Mouse (Mus musculus) liver, embryonic 13.5 days (tissue): Measurements from ENCODE around the gene Vpreb2. TPM values are rescaled to one million over a fixed set of nuclear protein-coding genes. Genes with fewer than 3 reads are reported as not detected.
A peak's percentile ranks its signal among the peaks of the same experiment; 100 is the strongest.

Experiments used
- ATAC-seq: fragments of 200-750 bp; cut with Nextera tagmentation; 2 replicates; pipeline ENCODE4 v1.8.0; 2017; ENCODE audit warnings: low read depth, mild to moderate bottlenecking, moderate number of reproducible peaks, moderate library complexity
- DNase-seq: peaks from one replicate; pipeline ENCODE4 v3.0.0; 2022
- H3K27ac ChIP-seq: fragments of 300-500 bp; sonication (generic); 2 replicates; pipeline ENCODE4 v1.5.1; 2015; ENCODE audit warnings: moderate library complexity, mild to moderate bottlenecking, inconsistent platforms
- H3K27me3 ChIP-seq: fragments of 300-500 bp; sonication (generic); 2 replicates; pipeline ENCODE4 v1.6.1; 2015; ENCODE audit warnings: mild to moderate bottlenecking, inconsistent platforms
- H3K36me3 ChIP-seq: fragments of 300-500 bp; sonication (generic); 2 replicates; pipeline ENCODE4 v1.6.1; 2015; ENCODE audit warnings: mild to moderate bottlenecking, inconsistent platforms
- H3K4me1 ChIP-seq: fragments of 300-500 bp; sonication (generic); replicated peaks from 2 replicates; pipeline ENCODE4 v1.6.1; 2015; ENCODE audit warnings: inconsistent platforms
- H3K4me2 ChIP-seq: fragments of 300-500 bp; sonication (generic); 2 replicates; pipeline ENCODE4 v1.6.1; 2015; ENCODE audit warnings: inconsistent platforms, mild to moderate bottlenecking, moderate library complexity
- H3K4me3 ChIP-seq: fragments of 300-500 bp; sonication (generic); replicated peaks from 2 replicates; pipeline ENCODE4 v1.5.1; 2015; ENCODE audit warnings: mild to moderate bottlenecking, inconsistent platforms
- H3K9ac ChIP-seq: fragments of 300-500 bp; sonication (generic); 2 replicates; pipeline ENCODE4 v1.6.1; 2015; ENCODE audit warnings: mild to moderate bottlenecking, inconsistent platforms
- H3K9me3 ChIP-seq: fragments of 300-500 bp; sonication (generic); replicated peaks from 2 replicates; pipeline ENCODE4 v1.6.1; 2016; ENCODE audit warnings: inconsistent platforms
- WGBS: fragments of 180-500 bp; shearing (Covaris S2); methylation state at CpG from one replicate; pipeline ENCODE4 v1.1.7; 2015; ENCODE audit not compliant: insufficient replicate concordance; 5-methylcytosine and 5-hydroxymethylcytosine counted together
- polyA plus RNA-seq: library from polyadenylated mRNA; unstranded; fragments of >200 nt; fragmentation: Nextera tagmentation; extraction: Ambion mirVana; gene quantifications from 2 replicates; pipeline ENCODE4 v1.2.1, GENCODE M21; 2015

Gene Vpreb2
- 0.30 TPM in 1 of 2 replicates, not detected in the other for polyA plus RNA-seq

DNA sequence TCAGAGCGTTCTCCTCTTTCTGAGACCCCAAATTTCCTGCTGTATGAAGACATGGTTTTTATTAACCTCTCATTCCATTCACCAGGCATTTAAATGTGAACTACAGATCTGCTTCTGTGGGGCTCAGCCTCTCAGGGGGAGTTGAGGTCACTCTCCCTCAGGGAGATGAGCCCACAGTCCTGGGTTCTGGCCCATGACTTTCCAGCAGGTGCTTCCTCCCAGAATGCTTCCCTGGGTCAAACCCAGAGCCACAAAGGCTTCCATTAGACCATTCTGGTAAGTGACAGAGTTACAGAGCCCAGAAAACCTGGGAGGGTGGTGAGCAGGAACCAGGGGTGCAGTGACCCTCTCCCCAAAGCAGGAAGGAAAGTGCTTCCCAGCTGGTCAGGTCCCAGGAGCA lies at the start of gene Vpreb2:
Gene Vpreb2, plus strand, starts transcription at position 301 of the 400 bp plus-strand sequence.
- no peak within 1 kb of the TSS for H3K9ac ChIP-seq
- no peaks in the 10 kb centered on the region for H3K9me3 ChIP-seq
- no peak within 1 kb of the TSS for H3K4me3 ChIP-seq
- 0 out of 2 replicates have a peak, but pooled peaks cover 3% of the 10 kb centered on the region for H3K27me3 ChIP-seq
- no peak within 1 kb of the TSS for H3K4me2 ChIP-seq
- no peak for DNase-seq
- ATAC-seq = no peak
- WGBS = 58% methylated on average over 1 of the region's 1 CpGs
- H3K27ac ChIP-seq = no peak within 1 kb of the TSS
- peaks cover 8% of the 10 kb centered on the region for H3K4me1 ChIP-seq
- H3K36me3 ChIP-seq = no peaks in the 10 kb centered on the region

DNA sequence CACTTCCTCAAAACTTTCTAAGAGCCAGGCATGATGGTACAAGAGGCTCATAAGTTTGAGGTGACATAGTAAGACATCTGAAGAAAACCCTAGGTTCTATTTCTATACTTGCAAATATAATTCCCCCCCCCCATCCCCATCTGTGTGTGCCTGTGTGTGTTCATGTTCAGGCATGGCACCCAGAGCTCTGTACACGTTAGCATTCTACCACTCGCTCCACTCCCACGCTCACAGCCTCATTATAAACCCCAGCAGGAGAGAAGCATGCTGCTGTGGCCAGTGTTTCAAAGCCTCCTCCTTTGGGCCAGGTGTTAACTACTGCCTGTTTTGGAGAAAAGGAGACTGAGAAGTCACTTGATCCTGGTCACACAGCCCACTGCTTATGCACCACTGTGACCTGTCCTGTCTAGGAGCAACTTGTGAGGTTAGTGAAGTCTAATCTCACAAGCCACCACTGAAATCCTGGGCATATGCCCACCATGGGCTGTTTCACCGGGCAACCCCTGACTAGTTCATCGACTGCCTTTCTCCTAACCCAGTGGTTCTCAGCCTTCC lies 48.2 kb upstream of the Vpreb2 start:
- no peak overlapping the region for H3K4me2 ChIP-seq
- WGBS = 75% methylated on average over 5 of the region's 5 CpGs

DNA sequence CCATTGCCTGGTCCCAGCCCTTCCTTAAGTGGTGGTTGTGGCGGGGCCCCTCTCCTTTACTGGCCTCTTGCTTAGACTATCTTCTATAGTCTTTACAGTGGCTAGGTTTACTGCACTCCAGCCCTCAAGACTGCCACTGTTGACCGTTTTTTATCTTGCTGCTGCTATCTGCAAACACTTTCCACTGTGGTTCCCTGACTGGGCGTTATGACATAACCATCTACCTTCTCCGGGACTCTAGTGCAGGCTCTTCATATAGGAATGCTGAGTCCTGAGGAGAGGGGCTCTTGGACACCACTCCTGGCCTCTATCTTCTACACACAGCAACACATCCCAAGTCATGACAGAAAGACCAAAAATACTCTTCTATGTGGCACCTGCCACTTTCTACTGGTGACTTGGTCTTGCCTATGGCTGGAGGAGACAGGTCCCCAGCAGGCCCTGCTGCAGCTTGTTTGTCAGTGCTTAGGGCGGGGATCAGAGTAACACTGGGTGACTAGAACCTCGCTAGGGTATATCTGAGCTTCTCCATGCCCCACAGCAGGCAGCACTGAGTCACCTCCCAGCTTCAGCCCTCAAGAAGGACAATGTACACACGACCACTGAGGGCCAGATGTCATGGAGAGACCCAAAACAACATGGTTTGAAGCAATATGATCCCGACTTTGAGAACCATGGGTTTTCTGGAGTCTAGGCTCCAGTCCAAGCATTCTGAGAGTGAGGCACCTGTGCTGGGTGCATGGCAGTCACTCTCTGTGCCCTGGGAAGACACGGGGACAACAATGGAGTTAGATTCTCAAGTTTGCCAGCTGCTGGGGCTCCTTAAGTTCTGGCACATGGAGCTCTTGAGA lies 46.4 kb upstream of the Vpreb2 start:
- H3K9ac ChIP-seq = peak overlapping the region; percentile 34
- 27% methylated on average over 9 of the region's 9 CpGs for WGBS
- no peak overlapping the region for H3K4me2 ChIP-seq
- no peaks in the 10 kb centered on the region for H3K27me3 ChIP-seq
- DNase-seq (peak; percentile 29), ATAC-seq (peak; percentile 76)
- peaks cover 60% of the 10 kb centered on the region for H3K4me1 ChIP-seq
- H3K36me3 ChIP-seq = no peaks in the 10 kb centered on the region
- no peak overlapping the region for H3K4me3 ChIP-seq
- no peaks in the 10 kb centered on the region for H3K9me3 ChIP-seq
- peak overlapping the region; percentile 87 for H3K27ac ChIP-seq

More for the DNA sequence above, 48.2 kb upstream of the Vpreb2 start:
- peaks cover 54% of the 10 kb centered on the region for H3K4me1 ChIP-seq
- H3K9me3 ChIP-seq = no peaks in the 10 kb centered on the region
- DNase-seq (no peak), ATAC-seq (no peak)
- H3K27me3 ChIP-seq = no peaks in the 10 kb centered on the region
- H3K27ac ChIP-seq = 0 out of 2 replicates have a peak overlapping the region, but pooled peaks have one; percentile 29
- no peak overlapping the region for H3K9ac ChIP-seq
- no peaks in the 10 kb centered on the region for H3K36me3 ChIP-seq
- H3K4me3 ChIP-seq = no peak overlapping the region

DNA sequence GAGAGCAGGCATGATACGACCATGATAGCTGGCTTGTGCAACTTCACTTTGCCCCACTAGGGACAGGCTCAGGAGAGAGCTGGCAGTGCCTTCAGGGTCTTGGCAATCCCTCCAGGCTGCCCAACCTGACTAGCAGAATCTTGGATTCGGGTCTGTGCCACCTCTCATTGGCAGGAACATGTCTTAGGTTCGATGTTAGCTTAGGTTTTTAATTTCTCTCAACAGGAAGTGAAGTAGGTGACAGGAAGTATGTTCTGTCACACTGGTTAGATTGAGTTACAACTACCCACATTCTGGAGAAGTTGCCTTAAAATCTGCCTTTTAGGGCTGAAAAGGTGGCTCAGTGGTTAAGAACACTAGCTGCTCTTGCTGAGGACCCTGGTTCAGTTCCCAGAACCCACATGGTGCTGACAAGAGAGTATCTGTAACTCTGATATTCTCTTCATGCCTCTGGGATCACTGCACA lies 45.8 kb upstream of the Vpreb2 start:
- no peak overlapping the region for H3K4me2 ChIP-seq
- DNase-seq = no peak
- H3K36me3 ChIP-seq = no peaks in the 10 kb centered on the region
- peak overlapping the region; percentile 87 for H3K27ac ChIP-seq
- H3K27me3 ChIP-seq = no peaks in the 10 kb centered on the region
- H3K9ac ChIP-seq = peak overlapping the region; percentile 34
- no peaks in the 10 kb centered on the region for H3K9me3 ChIP-seq
- WGBS = 27% methylated on average over 3 of the region's 3 CpGs
- H3K4me1 ChIP-seq = peaks cover 60% of the 10 kb centered on the region
- H3K4me3 ChIP-seq = no peak overlapping the region
- ATAC-seq = no peak

DNA sequence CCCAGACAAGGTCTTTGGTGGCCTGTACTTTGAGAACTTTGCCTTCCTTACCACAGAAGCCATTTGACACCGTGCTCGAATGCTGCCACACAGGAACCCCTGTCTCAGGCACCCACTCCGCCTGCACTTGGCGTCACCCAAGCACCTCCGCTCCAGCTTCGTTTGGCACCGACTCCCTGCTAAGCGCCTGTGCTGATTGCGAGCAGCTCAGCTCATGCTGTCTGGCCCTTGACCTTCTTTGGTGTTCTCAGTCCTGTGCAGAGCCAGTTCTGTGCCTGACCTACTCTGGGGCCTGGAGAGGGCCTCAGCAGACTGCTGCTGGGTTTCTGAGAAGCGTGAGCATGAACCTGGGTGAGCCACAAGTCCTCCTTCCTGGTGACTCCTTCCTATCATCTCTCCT lies 43.5 kb upstream of the Vpreb2 start:
- Histone ChIP-seq H3K4me3 (no peak overlapping the region), H3K4me1 (peaks cover 59% of the 10 kb centered on the region), H3K9ac (no peak overlapping the region), H3K36me3 (no peaks in the 10 kb centered on the region), H3K4me2 (no peak overlapping the region), H3K9me3 (no peaks in the 10 kb centered on the region), H3K27me3 (no peaks in the 10 kb centered on the region), H3K27ac (peak overlapping the region; percentile 47)
- DNase-seq (no peak), ATAC-seq (no peak)
- WGBS = 75% methylated on average over 10 of the region's 10 CpGs

DNA sequence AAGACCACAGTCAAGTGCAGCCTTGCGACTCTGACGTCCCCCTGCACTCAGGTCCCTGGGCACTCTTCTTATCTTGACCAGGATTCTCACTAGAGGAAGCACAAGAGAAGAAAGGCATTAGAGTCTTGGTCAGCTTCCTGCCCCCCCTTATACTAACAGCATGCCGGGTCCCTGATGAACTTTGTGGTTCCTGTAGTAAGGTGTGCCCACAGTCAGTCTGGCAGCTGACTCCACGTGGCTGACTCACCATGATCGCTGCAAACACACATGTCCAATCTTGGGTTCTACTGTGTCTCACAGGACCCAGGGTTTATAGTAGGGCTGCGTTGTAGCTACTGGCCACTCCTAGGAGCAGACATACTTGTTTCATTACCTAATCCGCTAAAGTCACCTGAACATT lies 42.0 kb upstream of the Vpreb2 start:
- Histone ChIP-seq H3K4me3 (no peak overlapping the region), H3K4me1 (peaks cover 52% of the 10 kb centered on the region), H3K9ac (peak overlapping the region; percentile 20; the same call in 1 of the 2 replicates), H3K27ac (peak overlapping the region; percentile 85), H3K4me2 (peak overlapping the region; percentile 44; the same call in 1 of the 2 replicates), H3K9me3 (no peaks in the 10 kb centered on the region), H3K36me3 (no peaks in the 10 kb centered on the region), H3K27me3 (no peaks in the 10 kb centered on the region)
- WGBS = 25% methylated on average over 7 of the region's 7 CpGs
- no peak for ATAC-seq
- no peak for DNase-seq

DNA sequence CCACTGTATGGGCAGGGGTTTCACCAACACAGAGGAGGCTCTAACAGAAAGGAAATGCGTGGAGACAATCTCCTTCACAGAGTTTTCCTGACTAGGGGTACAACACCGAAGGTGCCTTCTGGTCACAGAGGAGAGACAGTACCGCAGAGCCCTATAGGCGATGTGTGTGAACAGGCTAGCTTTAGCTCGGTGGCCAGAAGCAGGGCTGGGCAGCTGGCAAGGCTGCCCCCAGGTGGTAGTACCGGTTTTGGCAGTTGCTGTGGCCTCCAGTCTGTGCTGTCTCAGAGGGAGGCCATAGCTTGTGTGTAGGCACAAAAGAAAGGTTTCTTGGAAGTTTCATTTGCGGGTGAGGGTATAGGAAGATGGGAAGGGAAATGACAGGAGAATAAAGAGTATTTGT lies 41.4 kb upstream of the Vpreb2 start:
- peak overlapping the region; percentile 20; the same call in 1 of the 2 replicates for H3K9ac ChIP-seq
- no peaks in the 10 kb centered on the region for H3K9me3 ChIP-seq
- peak overlapping the region; percentile 44 for H3K4me2 ChIP-seq
- WGBS = 5% methylated on average over 7 of the region's 7 CpGs
- DNase-seq (peak; percentile 80), ATAC-seq (peak; percentile 89)
- peaks cover 45% of the 10 kb centered on the region for H3K4me1 ChIP-seq
- H3K4me3 ChIP-seq = no peak overlapping the region
- peak overlapping the region; percentile 85 for H3K27ac ChIP-seq
- no peaks in the 10 kb centered on the region for H3K36me3 ChIP-seq
- no peaks in the 10 kb centered on the region for H3K27me3 ChIP-seq

DNA sequence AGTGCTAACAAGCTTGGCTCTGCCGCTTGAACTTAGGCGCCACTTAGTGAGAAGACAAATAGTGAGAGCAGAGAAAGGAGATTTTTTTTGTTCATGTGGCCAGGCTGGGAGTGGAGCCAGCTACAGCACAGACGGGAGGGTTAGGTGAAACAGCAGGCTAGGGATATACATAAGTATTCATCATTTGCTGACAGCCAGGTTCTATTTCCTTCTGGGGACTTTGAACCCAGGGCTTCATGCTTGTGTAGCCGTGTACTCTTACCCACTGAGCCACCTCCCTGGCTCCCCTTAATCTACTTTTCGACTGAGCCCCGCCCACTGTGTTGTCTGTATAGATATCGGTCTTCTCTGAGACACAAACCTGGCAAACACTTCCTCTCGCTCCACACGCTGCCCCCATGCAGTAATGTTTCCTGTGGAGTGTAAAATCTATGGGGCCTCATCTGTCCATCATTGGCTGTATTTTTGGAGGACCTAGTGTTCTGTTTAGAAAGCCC lies 40.9 kb upstream of the Vpreb2 start:
- H3K4me2 ChIP-seq = peak overlapping the region; percentile 44
- H3K4me1 ChIP-seq = peaks cover 40% of the 10 kb centered on the region
- ATAC-seq (peak; percentile 88), DNase-seq (peak; percentile 68)
- no peaks in the 10 kb centered on the region for H3K27me3 ChIP-seq
- peak overlapping the region; percentile 20; the same call in 1 of the 2 replicates for H3K9ac ChIP-seq
- WGBS = 19% methylated on average over 9 of the region's 9 CpGs
- no peaks in the 10 kb centered on the region for H3K36me3 ChIP-seq
- no peak overlapping the region; the same call in 1 of the 2 replicates for H3K4me3 ChIP-seq
- H3K27ac ChIP-seq = peak overlapping the region; percentile 85
- H3K9me3 ChIP-seq = no peaks in the 10 kb centered on the region

DNA sequence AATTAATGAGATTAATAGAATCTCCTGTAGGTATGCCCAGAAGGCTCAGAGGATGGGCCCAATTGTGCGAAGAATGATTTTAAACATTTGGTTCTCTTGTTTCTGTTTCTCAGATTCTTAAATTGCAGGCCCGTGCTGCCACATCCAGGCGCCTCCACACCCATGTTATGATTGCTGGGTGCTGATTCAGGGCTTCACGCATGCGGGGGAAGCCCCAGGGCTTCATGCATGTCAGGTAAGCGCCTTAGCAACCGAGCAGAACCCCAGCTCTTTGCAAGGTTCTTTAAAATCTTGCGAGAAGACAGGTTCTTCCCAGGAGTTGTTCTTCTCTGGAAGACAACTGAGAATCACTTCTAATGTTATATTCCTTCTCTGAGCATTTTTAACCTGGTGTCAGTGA lies 36.8 kb upstream of the Vpreb2 start:
- DNase-seq (no peak), ATAC-seq (no peak)
- peaks cover 15% of the 10 kb centered on the region for H3K4me1 ChIP-seq
- H3K9me3 ChIP-seq = no peaks in the 10 kb centered on the region
- H3K27me3 ChIP-seq = no peaks in the 10 kb centered on the region
- WGBS = 60% methylated on average over 8 of the region's 8 CpGs
- no peak overlapping the region for H3K9ac ChIP-seq
- H3K36me3 ChIP-seq = no peaks in the 10 kb centered on the region
- H3K27ac ChIP-seq = no peak overlapping the region
- no peak overlapping the region for H3K4me2 ChIP-seq
- no peak overlapping the region for H3K4me3 ChIP-seq

DNA sequence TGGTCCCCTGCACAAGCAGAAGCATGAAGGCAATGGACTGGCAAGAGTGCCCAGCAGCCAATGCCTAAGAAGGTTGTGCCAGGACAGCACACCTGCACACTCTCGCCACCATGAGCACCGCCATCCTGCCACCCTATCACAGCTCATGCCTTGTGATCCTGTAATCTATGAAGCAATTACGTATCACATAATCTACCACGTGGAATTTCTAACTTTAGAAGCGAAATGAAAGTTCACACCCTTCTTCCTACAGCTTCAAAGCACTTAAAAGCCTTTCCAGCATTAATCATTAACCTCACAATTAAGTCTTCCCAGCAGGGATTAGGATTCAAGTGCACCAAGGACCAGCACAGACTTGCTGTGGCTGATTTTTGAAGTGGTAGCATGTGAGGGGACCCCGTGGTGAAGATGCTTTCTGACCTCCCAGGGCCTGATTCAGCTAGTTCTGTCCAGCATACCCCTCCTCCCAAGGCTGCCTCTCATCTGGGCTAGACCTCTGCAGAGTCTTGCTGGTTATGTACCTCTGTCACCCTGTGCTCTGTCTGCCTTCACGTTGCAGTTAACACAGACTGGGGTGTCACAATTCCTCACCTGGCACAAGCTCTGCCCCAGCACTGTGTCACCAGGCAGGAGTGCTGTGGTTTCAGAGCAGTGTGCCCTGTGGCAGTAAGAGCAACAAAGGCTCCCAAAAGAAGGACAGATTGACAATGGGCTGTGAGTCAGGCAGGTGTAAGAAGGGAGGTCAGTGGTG lies 35.0 kb upstream of the Vpreb2 start:
- Histone ChIP-seq H3K4me2 (no peak overlapping the region), H3K27ac (no peak overlapping the region), H3K9me3 (no peaks in the 10 kb centered on the region), H3K9ac (no peak overlapping the region), H3K4me1 (no peaks in the 10 kb centered on the region), H3K27me3 (no peaks in the 10 kb centered on the region), H3K4me3 (no peak overlapping the region), H3K36me3 (no peaks in the 10 kb centered on the region)
- ATAC-seq (no peak), DNase-seq (no peak)
- 49% methylated on average over 7 of the region's 7 CpGs for WGBS

DNA sequence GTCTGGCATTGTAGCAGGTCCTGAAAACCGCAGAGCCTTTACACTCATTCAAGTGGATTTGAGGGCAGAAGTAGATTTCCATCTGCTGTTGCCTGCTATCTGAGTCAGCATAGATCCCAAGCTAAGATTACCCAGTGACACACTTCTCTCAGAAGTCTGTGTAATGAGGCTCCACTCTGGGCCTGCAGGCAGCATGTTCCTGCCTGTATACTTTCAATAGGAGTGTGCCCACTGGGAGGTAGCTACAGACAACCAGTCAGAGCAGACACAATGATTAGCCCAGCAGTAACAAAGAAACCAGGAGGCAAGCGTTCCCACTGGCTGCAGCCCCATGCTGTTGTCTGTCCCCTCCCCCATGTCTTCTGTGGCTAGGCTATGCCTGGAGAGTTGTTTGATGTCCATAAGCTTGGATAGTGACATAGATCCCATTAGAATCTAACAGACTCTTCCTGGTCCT lies 30.8 kb upstream of the Vpreb2 start:
- Histone ChIP-seq H3K4me1 (no peaks in the 10 kb centered on the region), H3K4me3 (no peak overlapping the region), H3K9ac (no peak overlapping the region), H3K27me3 (no peaks in the 10 kb centered on the region), H3K27ac (no peak overlapping the region), H3K36me3 (no peaks in the 10 kb centered on the region), H3K4me2 (no peak overlapping the region), H3K9me3 (no peaks in the 10 kb centered on the region)
- DNase-seq (no peak), ATAC-seq (no peak)
- 37% methylated on average over 2 of the region's 2 CpGs for WGBS
